Mouse (Mus musculus) cerebellum, adult 2 months (tissue): ENCODE measurements around the gene Vamp1.

Experiments used
- CTCF ChIP-seq: fragments of 200-500 bp; IDR thresholded peaks from 2 replicates; pipeline ENCODE4 v1.5.1; 2011; ENCODE audit warnings: low read depth, mild to moderate bottlenecking, control low read depth, low read length, moderate library complexity, borderline replicate concordance; ENCODE audit not compliant: insufficient read depth
- POLR2A ChIP-seq: fragments of 200-500 bp; IDR thresholded peaks from 2 replicates; pipeline ENCODE4 v1.6.1; 2011; ENCODE audit warnings: low read length, control low read depth, borderline replicate concordance; ENCODE audit not compliant: insufficient read depth

- no peak for TF ChIP-seq CTCF
- TF ChIP-seq POLR2A, result no peak
These were observed 48.3 kb upstream of the Vamp1 start for GRCm38 (mm10) chr6:125166861-125167650.
